Mouse (Mus musculus) cerebral cortex, adult 2 months (tissue): ENCODE results near the gene Abat.

Experiments used
- WGBS: fragments of 180-500 bp; shearing (Covaris S2); methylation state at CpG from one replicate; pipeline ENCODE4 v1.1.7; 2018; 5-methylcytosine and 5-hydroxymethylcytosine counted together

The Abat gene

DNA sequence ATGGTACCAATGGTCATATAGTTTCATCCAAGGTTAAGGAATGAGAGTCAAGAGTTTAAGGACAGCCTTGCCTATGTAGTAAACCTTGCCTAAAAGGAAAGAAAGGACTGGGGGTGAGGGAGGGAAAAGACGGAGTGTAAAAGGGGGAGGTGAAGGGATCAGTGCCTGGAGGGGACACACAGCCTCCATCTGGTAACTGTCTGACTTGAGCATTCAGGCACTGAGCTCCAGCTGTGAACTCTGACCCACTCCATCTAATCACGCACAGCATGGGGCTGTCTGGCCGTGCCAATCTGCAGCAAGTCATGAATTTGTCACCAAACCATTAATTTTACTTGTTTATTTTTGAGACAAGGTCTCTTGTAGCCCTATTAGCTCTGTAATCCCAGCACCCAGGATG lies 60.5 kb downstream of the Abat start:
- WGBS, result 65% methylated on average over 3 of the region's 3 CpGs

GRCm38 (mm10) chr16:8574316-8574715 lies 61.1 kb downstream of the Abat start:
- 97% methylated on average over 11 of the region's 11 CpGs for WGBS

DNA sequence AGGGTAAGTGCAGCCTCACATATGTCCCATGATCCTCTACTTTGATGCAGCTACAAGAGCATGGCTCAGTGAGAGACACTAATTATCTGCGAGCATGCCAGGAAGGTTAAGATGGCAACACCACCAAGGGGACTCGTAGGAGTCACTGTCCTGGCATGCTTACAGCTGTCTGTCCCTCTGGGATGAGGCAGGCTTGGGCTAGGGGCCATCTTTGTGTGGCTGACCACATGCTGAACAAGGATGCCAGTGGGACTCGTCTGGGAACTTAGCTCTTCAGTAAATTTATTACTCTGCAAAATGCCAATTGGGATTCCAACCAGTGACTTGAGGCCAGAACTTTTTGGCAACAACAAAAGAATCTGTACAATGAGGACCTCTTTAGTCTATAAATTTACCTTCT lies 62.9 kb downstream of the Abat start:
- 69% methylated on average over 3 of the region's 3 CpGs for WGBS

- 78% methylated on average over 3 of the region's 3 CpGs for WGBS
Measured at GRCm38 (mm10) chr16:8576901-8577300, 63.7 kb downstream of the Abat start.

DNA sequence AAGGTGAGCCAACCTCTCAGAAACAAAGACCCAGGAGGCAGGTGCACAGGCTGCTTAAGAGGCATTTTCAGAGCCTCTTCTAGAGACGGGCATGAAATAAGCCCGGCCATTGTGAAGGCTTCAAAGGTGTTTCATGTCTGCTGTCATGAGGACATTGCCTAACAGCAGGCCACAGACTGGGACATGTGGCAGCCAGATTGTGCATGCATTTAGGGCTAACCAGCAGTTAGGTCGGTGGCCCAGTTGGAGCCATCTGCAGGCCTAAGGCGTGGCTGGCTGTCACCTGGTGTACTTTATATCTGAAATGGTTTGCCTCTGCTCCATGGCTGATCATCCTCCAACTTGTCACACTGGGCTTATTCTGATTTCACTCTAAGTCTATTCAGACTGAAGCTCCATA lies 65.1 kb downstream of the Abat start:
- WGBS, result 82% methylated on average over 4 of the region's 4 CpGs

DNA sequence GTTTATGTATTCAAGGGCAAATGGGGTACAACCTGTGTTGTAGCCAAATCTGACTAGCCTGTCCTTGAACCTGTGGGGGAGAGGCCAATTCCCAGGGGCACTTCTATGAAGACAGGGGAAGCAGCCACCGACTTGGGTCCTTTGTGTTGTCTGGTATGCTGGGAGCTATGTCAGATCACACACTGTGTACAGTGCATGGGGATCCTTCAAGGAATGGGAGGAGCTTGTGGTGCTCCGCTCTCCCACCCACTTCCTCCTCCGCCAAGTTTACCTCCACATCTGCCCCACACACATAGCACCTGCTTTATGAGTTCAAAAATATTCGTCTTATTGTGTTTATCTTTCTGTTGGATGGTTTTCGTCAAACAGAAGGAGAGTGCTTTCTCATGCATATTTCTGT lies 66.3 kb downstream of the Abat start:
- WGBS, result 75% methylated on average over 5 of the region's 5 CpGs

- WGBS, result 89% methylated on average over 6 of the region's 6 CpGs
Measured at GRCm38 (mm10) chr16:8581661-8582239, 68.5 kb downstream of the Abat start.

- whole genome bisulfite sequencing, result 88% methylated on average over 5 of the region's 5 CpGs
Measured at GRCm38 (mm10) chr16:8582579-8583295, 69.5 kb downstream of the Abat start.

- 76% methylated on average over 1 of the region's 1 CpGs for WGBS
Measured at GRCm38 (mm10) chr16:8584248-8584647, 71.0 kb downstream of the Abat start.

- WGBS, result 77% methylated on average over 5 of the region's 5 CpGs
Measured at GRCm38 (mm10) chr16:8585056-8585455, 71.8 kb downstream of the Abat start.

DNA sequence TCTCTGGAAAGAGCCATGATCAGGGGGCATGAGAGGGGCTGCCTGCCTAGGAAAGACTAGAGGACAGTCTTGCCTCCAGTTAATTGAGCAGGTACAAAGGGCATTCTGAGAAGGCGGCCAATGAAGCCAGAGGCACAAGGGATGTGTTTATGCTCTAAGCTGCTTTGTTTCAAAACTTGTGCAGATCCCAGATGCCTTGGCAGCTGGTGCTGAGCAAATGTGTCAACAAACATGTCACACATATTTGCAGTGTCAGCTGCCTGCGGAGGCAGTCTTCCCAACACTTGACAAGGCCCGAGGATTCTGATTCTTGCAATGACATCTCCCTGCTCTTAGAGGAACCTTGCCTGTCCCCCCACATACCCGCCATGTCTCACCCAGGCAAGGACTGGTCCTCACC lies 82.2 kb downstream of the Abat start:
- WGBS, result 40% methylated on average over 4 of the region's 4 CpGs

GRCm38 (mm10) chr16:8596336-8596735 lies 83.1 kb downstream of the Abat start:
- 42% methylated on average over 4 of the region's 4 CpGs for WGBS

GRCm38 (mm10) chr16:8597516-8597915 lies 84.3 kb downstream of the Abat start:
- 86% methylated on average over 5 of the region's 5 CpGs for WGBS

DNA sequence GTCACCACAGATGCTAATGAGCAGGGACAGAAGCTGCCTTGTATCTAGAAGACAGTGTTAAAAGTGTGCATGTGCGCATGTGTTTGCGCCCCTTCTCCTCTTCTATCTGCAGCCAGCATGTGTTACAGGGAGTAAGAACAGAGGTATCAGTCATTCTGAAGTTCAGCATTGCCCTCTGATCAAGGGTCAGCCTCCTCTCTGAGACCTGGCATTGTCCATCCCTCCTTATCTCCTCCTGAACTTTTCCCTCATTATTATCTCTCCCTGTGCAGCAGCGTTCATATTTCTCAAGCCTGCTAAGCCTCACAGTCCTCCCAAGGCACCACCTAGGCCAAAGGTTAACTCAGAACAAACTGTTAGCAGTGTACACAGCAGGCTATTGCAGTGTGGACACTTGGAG lies 90.6 kb downstream of the Abat start:
- 89% methylated on average over 3 of the region's 3 CpGs for WGBS

DNA sequence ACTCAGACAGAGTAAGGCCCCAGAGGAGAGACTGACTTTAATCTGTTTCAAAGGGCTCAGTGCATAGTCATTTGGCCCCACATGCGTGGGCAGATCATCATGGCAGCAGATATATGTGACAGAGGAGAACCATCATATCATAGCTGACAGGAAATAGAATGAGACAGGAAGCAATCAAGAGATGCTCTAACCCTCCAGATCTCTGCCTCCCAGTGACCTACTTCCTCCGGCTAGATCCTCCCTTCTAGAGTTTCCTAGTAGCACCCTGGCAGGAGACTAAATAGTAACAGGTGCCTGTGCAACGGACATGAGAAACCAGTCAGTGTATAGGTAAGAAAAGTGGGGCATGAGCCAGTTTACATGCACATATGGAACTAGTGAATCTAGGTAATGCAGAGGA lies 97.2 kb downstream of the Abat start:
- 67% methylated on average over 3 of the region's 3 CpGs for WGBS

DNA sequence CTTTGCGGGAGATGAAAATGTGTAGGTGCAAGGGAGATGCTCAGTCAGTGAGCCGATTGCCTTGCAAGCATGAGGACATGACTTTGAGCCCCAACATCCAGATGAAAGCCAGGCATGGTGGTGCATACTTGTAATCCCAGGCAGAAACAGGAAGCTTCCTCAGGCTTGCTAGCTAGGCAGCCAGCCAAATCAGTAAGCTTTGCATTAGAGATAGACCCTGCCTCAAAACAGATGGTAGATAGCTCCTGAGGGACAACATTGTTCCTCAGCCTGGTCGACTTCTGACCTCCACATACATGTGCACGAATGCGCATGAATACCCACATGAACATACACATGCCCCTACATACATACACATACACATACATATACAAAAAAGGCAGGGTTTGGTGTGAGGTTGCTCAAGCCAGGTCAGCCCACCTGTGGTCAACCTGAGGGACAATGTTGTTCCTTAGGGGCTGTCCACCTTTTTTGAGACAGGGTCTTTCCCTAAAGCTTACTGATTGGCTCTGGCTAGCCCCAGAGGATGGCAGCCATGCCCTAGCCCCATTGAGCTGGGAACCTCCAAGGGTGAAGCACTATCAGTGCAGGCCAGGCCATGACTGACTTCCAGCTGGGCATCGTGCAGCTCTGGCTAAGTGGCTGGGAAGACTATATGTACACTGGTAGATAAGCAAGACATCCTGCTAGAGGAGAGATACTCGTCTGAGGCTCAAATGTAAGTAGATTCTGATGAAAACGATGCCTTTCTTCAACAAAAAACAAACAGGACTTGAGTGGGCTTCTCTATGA lies 99.2 kb downstream of the Abat start:
- whole genome bisulfite sequencing, result 89% methylated on average over 8 of the region's 8 CpGs

DNA sequence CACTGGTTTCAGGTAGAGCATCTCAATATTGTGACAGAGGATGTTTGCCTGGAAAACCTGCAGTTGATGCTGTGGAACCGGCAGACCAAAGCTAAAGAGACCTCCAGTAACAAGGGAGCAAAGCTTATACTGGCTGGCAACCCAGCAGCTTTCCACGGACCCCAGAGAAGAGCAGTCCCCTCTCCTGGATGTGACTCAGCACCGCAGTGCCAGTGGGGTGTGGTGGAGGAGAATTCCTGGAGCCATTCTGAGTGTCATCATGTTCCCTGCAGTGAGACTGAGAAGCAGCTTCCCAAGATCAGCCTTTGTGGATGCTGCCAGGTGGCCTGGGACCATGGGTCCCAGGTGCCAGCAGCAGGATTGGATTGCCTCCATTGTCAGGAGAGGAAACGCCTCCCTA lies 99.8 kb downstream of the Abat start:
- WGBS, result 84% methylated on average over 4 of the region's 4 CpGs

DNA sequence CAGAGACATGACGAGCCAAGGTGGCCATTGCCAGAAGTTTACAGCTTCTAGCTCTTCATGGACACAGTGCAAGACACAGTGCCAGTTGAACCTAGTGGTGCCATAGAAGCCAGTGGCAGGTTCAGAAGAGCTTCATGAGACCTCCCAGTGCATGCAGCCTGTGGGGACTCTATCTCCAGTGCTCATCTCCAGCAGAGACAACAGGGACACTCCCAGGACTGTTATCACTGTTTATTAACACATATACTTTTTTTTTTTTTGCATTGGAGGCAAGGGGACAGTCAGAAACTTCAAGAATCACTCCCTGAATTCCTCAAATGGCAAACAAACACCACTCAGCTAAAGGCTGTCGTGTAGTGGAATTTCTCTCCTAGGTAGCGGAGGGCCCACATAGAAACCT lies 100.2 kb downstream of the Abat start:
- 87% methylated on average over 3 of the region's 3 CpGs for WGBS

DNA sequence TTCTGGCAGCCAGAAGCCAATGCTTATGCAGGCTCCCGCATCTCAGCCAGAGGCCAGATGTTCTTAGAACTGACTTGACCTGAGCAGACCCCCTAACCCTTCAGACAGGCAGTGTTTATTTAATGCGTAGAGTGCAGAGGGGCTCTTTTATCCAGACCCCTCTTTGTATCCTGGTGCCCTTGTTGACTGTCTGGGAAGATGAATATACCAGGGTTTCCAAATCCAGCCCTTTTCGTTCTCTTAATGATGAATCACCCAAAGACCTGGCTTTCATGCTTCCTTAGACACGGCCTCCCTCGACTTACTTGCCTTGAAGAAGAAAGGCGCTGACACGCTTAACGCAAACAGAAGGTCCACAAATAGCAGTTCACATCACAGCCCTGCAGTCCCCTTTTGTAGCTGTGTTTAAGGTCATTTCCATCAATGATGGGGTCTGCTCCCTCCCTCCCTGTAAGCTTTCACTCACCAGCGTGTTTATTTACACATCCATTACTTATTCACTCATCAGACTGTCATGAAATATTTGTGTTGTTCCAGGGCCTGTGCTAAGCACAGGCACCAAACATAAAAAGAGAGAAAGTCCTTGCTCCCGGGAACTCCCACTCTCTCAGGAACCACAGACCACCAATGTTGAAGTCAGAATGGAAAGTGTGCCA lies 106.6 kb downstream of the Abat start:
- WGBS, result 73% methylated on average over 10 of the region's 10 CpGs

GRCm38 (mm10) chr16:8620315-8621115 lies 107.3 kb downstream of the Abat start:
- 80% methylated on average over 16 of the region's 16 CpGs for WGBS

DNA sequence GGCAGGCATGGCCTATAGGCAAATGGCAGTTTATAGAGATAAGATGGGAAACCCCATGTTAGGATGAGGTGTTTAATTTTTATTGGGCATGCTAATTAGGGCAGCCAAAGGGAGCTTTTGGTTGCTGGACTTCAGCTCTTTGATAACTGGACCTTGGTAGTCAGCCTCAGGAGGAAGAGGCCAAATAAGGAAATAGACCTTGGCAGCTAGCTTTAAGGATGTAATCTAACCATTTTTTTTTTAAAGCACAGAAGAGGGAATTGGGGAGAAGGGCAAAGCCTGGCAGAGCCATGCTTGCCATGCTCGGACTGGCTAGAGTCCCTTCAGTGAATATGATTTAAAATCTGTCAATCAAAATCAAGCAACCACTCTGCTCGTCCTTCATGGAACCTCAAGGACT lies 117.2 kb downstream of the Abat start:
- WGBS, result 86% methylated on average over 2 of the region's 2 CpGs

DNA sequence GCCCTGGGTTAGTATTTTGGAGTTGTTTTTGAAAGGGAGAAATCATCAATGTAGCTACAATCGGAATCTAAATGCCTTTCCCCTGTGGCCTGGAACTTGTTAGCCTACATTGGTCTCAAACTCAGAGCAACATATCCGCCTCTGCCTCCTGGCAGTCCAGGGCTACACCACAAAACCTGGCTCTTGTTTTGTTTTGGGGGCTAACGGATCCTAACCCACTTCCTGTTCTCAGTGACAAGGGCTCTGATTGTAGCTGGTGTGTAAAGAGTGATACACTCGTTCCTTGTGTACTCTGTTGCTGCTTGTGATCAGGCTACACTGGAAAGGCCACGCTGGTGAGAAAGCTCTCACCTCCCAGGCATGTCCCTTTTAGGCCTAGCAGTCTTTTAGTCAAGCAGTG lies 118.2 kb downstream of the Abat start:
- WGBS, result 90% methylated on average over 5 of the region's 5 CpGs
